Mouse (Mus musculus) lung, postnatal 0 days (tissue): ENCODE data around the gene Pot1b. TPM values are rescaled to one million over a fixed set of nuclear protein-coding genes. Genes with fewer than 3 reads are reported as not detected.

Source experiments
- ATAC-seq: fragments of 200-750 bp; cut with Nextera tagmentation; 2 replicates; pipeline ENCODE4 v1.8.0; 2017; ENCODE audit warnings: moderate library complexity
- DNase-seq: peaks from one replicate; pipeline ENCODE4 v3.0.0-alpha.2; 2016; ENCODE audit warnings: low spot score
- H3K27ac ChIP-seq: fragments of 300-500 bp; sonication (generic); 2 replicates; pipeline ENCODE4 v1.5.1; 2014; ENCODE audit warnings: antibody characterized with exemption, mild to moderate bottlenecking, low read length, mixed read lengths
- H3K27me3 ChIP-seq: fragments of 300-500 bp; sonication (generic); replicated peaks from 2 replicates; pipeline ENCODE4 v1.6.1; 2014; ENCODE audit warnings: low read length, mixed read lengths; ENCODE audit not compliant: insufficient read depth
- H3K36me3 ChIP-seq: fragments of 300-500 bp; sonication (generic); 2 replicates; pipeline ENCODE4 v1.6.1; 2014; ENCODE audit warnings: low read length, mixed read lengths; ENCODE audit not compliant: insufficient read depth
- H3K4me1 ChIP-seq: fragments of 300-500 bp; sonication (generic); 2 replicates; pipeline ENCODE4 v1.6.1; 2014; ENCODE audit warnings: antibody characterized with exemption, low read depth, low read length, mixed read lengths; ENCODE audit not compliant: insufficient read depth
- H3K4me2 ChIP-seq: fragments of 300-500 bp; sonication (generic); replicated peaks from 2 replicates; pipeline ENCODE4 v1.6.1; 2014; ENCODE audit warnings: low read depth, mild to moderate bottlenecking, low read length, moderate library complexity, mixed read lengths
- H3K4me3 ChIP-seq: fragments of 300-500 bp; sonication (generic); 2 replicates; pipeline ENCODE4 v1.5.1; 2014; ENCODE audit warnings: low read depth, low read length
- H3K9ac ChIP-seq: fragments of 300-500 bp; sonication (generic); replicated peaks from 2 replicates; pipeline ENCODE4 v1.6.1; 2014; ENCODE audit warnings: low read depth, mild to moderate bottlenecking
- H3K9me3 ChIP-seq: fragments of 300-500 bp; sonication (generic); 2 replicates; pipeline ENCODE4 v1.6.1; 2016; ENCODE audit warnings: low read length, mixed read lengths
- CTCF ChIP-seq: IDR thresholded peaks from 2 replicates; pipeline ENCODE4 v1.5.1; 2016; ENCODE audit warnings: antibody characterized with exemption, mild to moderate bottlenecking
- EP300 ChIP-seq: IDR thresholded peaks from 2 replicates; pipeline ENCODE4 v1.6.1; 2016; ENCODE audit warnings: antibody characterized with exemption, mild to moderate bottlenecking, control low read depth
- WGBS: fragments of 180-500 bp; shearing (Covaris S2); extraction: QIAGEN DNeasy Blood & Tissue Kit; methylation state at CpG from one replicate; pipeline ENCODE4 v1.1.7; 2014; 5-methylcytosine and 5-hydroxymethylcytosine counted together
- polyA plus RNA-seq: library from polyadenylated mRNA; unstranded; fragments of >200 nt; fragmentation: Nextera tagmentation; extraction: Ambion mirVana; gene quantifications from 2 replicates; pipeline ENCODE4 v1.2.1, GENCODE M21; 2015

Gene Pot1b
- polyA plus RNA-seq, 1 experiment from 2014 or later, result 5.0 TPM

GRCm38 (mm10) chr17:55721270-55721669 lies 8.8 kb upstream of the Pot1b start:
- 68% methylated on average over 1 of the region's 1 CpGs for WGBS
- H3K4me1 ChIP-seq, result no peaks in the 10 kb centered on the region
- no peak overlapping the region for H3K4me3 ChIP-seq
- TF ChIP-seq EP300 (no peak), CTCF (no peak)
- H3K9me3 ChIP-seq, result no peaks in the 10 kb centered on the region
- no peak overlapping the region for H3K4me2 ChIP-seq
- H3K9ac ChIP-seq, result no peak overlapping the region
- no peaks in the 10 kb centered on the region for H3K27me3 ChIP-seq
- ATAC-seq, result no peak
- DNase-seq, result no peak
- no peak overlapping the region for H3K27ac ChIP-seq
- no peaks in the 10 kb centered on the region for H3K36me3 ChIP-seq

GRCm38 (mm10) chr17:55702865-55703264 lies 9.6 kb downstream of the Pot1b start:
- H3K4me3 ChIP-seq, result no peak overlapping the region
- H3K27me3 ChIP-seq, result no peaks in the 10 kb centered on the region
- H3K4me1 ChIP-seq, result no peaks in the 10 kb centered on the region
- no peak overlapping the region for H3K4me2 ChIP-seq
- 69% methylated on average over 5 of the region's 5 CpGs for WGBS
- TF ChIP-seq CTCF (no peak), EP300 (no peak)
- DNase-seq, result no peak
- H3K9ac ChIP-seq, result no peak overlapping the region
- no peak for ATAC-seq
- no peaks in the 10 kb centered on the region for H3K36me3 ChIP-seq
- H3K9me3 ChIP-seq, result no peaks in the 10 kb centered on the region
- H3K27ac ChIP-seq, result no peak overlapping the region

DNA sequence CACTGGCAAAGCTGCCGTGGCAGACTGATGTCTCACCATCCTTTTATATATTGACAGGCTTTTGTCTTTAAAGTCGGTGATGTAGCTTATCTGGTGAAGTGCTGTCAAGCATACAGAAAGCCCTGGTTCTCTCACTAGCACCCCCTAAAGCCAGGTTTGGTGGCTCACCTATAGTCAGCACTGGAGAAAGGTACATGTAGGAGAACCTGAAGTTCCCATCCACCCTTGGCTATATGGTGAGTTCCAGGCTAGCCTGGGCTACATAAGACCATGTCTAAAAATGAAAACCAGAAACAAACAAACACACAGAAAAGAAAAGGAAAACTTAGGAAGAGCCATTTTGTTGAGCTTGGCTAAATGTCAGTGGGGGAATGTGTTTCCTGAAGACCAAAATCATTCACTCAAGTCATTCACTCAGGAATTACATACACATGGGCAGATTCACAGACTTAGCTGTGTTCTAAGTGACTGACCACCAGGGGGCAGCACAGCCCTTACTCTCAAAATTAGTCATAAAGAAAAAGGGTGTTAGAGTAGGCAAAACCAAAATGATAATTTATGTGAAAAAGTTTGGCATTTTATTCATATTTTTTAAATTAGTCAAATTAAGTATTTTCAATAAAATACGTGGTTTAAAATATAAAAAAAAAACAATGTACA lies 10.1 kb downstream of the Pot1b start:
- no peak overlapping the region for H3K27ac ChIP-seq
- TF ChIP-seq CTCF, result peak; percentile 88
- TF ChIP-seq EP300, result no peak
- WGBS, result 61% methylated on average over 3 of the region's 3 CpGs
- no peaks in the 10 kb centered on the region for H3K4me1 ChIP-seq
- H3K9ac ChIP-seq, result no peak overlapping the region
- ATAC-seq, result 0 out of 2 replicates have a peak, but pooled peaks have one; percentile 46
- DNase-seq, result peak; percentile 87
- H3K27me3 ChIP-seq, result no peaks in the 10 kb centered on the region
- H3K9me3 ChIP-seq, result no peaks in the 10 kb centered on the region
- H3K36me3 ChIP-seq, result 0 out of 2 replicates have a peak, but pooled peaks cover 3% of the 10 kb centered on the region
- no peak overlapping the region for H3K4me3 ChIP-seq
- no peak overlapping the region for H3K4me2 ChIP-seq

GRCm38 (mm10) chr17:55699388-55699787 lies 13.0 kb downstream of the Pot1b start:
- TF ChIP-seq EP300 (no peak), CTCF (no peak)
- H3K27me3 ChIP-seq, result no peaks in the 10 kb centered on the region
- H3K4me2 ChIP-seq, result no peak overlapping the region
- ATAC-seq, result no peak
- H3K36me3 ChIP-seq, result peaks cover 7% of the 10 kb centered on the region; the same call in 1 of the 2 replicates
- H3K27ac ChIP-seq, result no peak overlapping the region
- H3K4me1 ChIP-seq, result no peaks in the 10 kb centered on the region
- no peaks in the 10 kb centered on the region for H3K9me3 ChIP-seq
- WGBS, result 80% methylated on average over 2 of the region's 2 CpGs
- no peak overlapping the region for H3K4me3 ChIP-seq
- no peak for DNase-seq
- no peak overlapping the region for H3K9ac ChIP-seq

- Histone ChIP-seq H3K4me3 (no peak overlapping the region), H3K9ac (no peak overlapping the region), H3K4me1 (no peaks in the 10 kb centered on the region), H3K27me3 (no peaks in the 10 kb centered on the region), H3K36me3 (peaks cover 6% of the 10 kb centered on the region; the same call in 1 of the 2 replicates), H3K9me3 (no peaks in the 10 kb centered on the region), H3K27ac (no peak overlapping the region), H3K4me2 (no peak overlapping the region)
- TF ChIP-seq CTCF (no peak), EP300 (no peak)
- ATAC-seq (no peak), DNase-seq (no peak)
- WGBS, result 67% methylated on average over 2 of the region's 2 CpGs
Measured at GRCm38 (mm10) chr17:55661099-55661498, 51.3 kb downstream of the Pot1b start.

DNA sequence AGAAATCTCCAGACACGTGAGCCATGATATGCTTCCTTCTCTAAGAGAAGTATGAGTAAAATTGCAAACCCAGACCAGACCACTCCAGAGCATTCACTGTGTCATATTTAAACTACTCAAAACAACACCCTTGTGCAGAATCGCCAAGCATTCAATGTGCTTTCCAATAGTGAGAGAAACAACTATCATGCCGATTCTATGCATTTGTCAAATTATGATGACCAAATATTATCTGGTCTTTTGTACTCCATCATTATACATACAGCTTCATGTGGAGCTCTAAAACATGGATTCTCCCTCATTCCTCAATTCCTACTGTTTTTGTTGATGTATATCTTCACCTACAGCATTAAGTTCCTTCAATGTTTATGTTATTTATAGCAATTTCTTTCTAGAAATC lies 87.3 kb downstream of the Pot1b start, which contains the start of gene Vmn2r118:
TSS of gene Vmn2r118 (minus strand) at position 101 of the 400 bp plus-strand sequence.
- Histone ChIP-seq H3K36me3 (no peaks in the 10 kb centered on the region), H3K4me2 (no peak within 1 kb of the TSS), H3K4me3 (no peak within 1 kb of the TSS), H3K9me3 (no peaks in the 10 kb centered on the region), H3K4me1 (no peaks in the 10 kb centered on the region), H3K9ac (no peak within 1 kb of the TSS), H3K27ac (no peak within 1 kb of the TSS), H3K27me3 (no peaks in the 10 kb centered on the region)
- WGBS, result 84% methylated on average over 3 of the region's 3 CpGs
- DNase-seq, result no peak
- no peak for TF ChIP-seq CTCF
- no peak for TF ChIP-seq EP300
- ATAC-seq, result no peak

Other genes starting within 250 kb of the Pot1b start
- gene Vmn2r118, start 87.4 kb downstream of the Pot1b start, polyA plus RNA-seq, result not detected in 2 replicates
- gene Adgre4, start 37.4 kb upstream of the Pot1b start, polyA plus RNA-seq, result 0.84 and 0.93 TPM in 2 replicates
- gene Zfp119a, start 166.3 kb upstream of the Pot1b start, polyA plus RNA-seq, result 10.5 and 11.6 TPM in 2 replicates
- gene Zfp959, start 179.5 kb upstream of the Pot1b start, polyA plus RNA-seq, result 10.9 and 11.1 TPM in 2 replicates
- gene Zfp119b, start 236.9 kb upstream of the Pot1b start, polyA plus RNA-seq, result 10.0 and 11.0 TPM in 2 replicates
- gene Ebi3, start 240.0 kb upstream of the Pot1b start, polyA plus RNA-seq, result 3.1 and 3.3 TPM in 2 replicates
- gene Yju2, start 246.5 kb upstream of the Pot1b start, polyA plus RNA-seq, result 16.8 and 19.2 TPM in 2 replicates